Mouse (Mus musculus) frontal cortex, postnatal 25 days (tissue): Measurements from ENCODE around the gene Mansc1.
"Not testable (repeated sequence)": the region's sequence is repeated elsewhere in the genome, so short reads cannot be mapped to it uniquely, and the experiment has no call there.

Experiments used
- DNase-seq, 2 experiments: peaks; one replicate each; pipeline ENCODE4 v3.0.0; 2022; ENCODE audit warnings: low spot score in 2 of 2

Mansc1 gene

DNA sequence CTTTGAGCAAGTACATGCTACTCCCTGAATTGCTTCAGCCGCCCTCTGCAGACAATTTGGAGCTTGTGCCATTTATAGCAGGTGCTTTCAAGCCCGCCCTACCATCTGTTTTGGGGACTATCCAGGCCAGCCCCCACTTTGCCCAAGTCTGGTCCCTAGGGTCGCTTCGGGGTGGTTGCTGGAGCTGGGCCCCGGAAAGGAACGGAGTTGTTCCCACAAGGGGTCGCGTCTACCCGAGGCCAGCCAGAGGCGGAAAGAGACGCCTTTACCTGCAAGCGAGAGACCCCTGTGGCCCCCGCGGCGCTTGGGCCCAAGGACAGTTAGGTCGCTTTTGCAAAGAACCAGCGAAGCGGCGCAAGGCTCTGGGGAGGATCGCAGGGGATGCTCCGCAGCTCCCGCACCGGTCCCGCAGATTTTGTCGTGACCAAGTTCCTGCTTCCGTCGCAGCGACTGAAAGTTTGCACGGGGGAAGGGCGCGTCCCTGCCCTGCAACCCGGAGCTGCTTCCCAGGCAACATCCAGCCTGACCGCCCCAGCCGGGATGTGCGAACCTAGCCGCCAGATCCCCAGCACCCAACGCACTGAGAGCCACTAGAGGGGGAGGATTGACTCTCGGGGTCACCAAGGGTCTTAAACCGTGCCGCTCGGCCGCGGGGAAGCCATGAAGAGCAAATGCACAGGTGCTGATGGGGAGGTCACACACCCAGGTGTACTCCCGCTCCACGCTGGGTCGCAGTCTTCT lies at the start of gene Mansc1:
TSS of gene Mansc1 (minus strand) at position 542 of the 741 bp plus-strand sequence.
- no peak for DNase-seq

DNA sequence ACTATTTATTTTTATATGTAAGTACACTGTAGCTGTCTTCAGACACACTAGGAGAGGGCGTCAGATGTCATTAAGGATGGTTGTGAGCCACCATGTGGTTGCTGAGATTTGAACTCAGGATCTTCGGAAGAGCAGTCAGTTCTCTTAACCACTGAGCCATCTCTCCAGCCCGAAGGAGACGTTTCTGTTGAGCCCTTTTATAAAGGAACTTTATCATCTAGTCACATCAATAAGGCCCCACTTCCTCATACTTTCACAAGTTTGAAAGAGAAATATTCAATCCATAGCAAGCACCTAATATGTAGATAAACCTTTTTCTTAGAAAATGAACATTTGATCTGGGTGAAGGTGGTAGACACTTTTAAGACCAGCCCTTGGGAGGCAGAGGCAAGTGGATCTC lies 47.0 kb upstream of the Mansc1 start:
- not testable (repeated sequence) for DNase-seq

DNA sequence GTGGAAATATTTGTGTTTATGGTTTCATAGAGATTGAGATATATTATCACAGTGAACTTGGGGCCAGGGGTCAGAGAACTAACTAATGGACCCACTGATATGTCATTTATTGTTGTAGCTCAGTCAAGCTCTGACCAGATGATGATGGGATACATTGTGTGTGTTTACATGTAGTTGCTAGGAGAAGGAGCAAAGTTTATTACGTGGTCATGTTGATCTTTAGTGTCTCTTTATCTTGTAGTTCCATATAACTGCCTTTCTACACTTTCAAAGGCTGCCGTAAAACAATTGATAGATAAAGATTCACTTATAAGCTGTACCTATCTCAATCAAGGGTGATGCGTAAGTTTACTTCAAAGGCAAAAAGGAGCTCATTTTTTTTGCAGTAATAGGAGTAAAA lies 45.7 kb upstream of the Mansc1 start:
- no peak for DNase-seq

DNA sequence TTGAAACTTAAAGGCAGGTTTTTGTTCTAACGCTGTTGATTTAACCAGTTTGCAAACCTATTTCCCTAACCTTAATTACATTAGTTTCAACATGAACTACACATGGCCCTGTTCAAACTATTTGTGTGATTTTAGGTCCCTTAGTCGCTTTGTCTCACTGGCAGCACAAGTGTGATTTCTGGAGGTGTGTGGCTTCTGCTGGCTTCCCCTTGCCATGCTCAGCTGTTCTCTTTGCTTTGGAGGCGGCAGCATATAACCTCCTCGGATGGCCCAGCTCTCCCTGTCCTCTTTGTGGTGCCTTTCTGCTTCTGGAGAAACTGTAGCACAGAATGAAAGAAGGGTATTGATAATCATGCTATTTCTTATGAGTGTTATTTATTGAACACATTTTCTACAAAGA lies 45.2 kb upstream of the Mansc1 start:
- DNase-seq, result no peak

DNA sequence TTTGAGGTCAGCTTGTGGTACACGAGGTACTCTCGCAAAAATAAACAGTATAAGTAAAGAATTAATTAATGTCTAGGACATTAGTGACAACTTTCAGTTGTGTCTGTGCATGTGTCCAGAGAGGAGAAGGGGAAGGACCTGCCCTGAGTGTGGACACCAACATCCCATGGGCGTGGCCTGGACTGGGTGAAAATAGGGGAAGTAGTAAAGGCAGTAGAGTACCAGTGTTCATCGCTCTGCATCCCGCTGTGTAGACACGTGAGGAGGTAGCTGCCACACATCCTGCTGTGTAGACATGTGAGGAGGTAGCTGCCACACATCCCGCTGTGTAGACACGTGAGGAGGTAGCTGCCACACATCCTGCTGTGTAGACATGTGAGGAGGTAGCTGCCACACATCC lies 41.4 kb upstream of the Mansc1 start:
- DNase-seq, result not testable (repeated sequence)

DNA sequence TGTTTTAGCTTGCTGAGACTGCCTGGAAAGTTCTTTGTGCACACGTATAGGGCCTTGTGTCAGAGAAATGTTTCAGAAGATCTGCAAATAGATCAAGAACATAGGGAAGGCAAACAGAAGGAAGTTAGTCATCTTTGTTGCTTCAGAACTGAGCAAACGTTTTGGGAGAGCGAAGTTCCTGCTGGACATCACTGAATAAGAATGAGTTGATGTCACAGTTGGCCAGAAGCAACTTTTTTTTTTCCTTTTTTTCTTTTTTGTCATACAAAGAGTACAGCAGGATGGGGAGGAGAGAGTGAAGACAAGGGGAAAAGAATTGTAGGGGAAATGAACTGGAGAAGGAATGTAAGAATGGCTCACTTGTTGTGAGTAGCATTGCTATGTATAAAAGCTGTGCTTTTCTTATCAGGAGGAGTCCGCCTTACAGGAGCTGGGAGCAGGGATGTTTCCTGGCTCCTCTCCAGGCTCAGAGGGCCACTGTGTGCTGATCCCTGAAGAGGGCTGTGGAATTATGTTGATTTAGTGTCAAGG lies 38.7 kb upstream of the Mansc1 start:
- no peak for DNase-seq

DNA sequence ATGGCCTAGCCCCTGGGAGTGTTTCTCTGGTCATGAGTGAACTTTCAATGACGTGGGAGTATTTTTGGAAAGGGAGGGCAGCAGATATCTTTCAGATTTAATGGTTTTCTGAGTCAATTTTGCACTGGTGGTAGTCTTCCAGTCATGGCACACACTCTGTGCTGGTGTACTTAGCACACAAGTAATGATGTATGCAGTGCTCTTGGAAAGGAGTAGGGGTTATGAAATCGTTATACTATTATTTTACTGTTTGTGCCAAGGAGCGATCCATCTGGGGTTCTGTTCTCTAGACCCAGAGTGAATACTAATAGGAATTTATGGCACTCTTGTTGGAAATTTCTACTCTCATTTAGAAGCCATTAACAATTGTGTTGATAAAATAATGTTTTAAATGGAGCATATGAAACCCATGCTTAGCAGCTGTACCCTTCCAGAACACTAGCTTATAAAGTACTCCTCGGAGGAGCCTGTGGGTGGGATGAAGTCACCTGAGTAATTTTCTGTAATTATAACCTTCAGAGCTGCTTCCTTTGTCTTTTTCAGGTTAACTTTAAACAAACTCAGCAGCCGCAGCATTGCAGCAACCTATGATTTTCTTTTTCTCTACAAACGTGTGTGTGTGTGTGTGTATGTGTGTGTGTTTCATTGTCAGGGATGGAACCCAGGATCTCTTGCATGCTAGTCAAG lies 37.0 kb upstream of the Mansc1 start:
- no peak for DNase-seq

DNA sequence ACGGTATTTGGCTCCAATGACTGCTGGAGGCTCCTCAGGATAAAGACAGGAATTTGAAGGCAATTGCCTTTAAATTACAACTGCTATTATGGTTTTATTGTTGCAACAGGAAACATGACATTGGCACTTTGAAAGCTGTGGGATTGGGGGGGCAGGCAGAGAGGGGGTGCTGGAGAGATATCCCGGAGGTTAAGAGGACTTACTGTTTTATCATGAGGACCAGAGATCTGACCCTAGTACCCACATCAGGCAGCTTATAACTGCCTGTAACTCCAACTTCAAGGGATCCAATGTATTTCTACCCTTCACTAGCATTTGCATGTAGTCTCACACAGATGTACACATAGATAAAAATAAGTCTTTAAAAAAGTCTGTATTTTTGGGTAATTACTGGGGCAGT lies 36.2 kb upstream of the Mansc1 start:
- no peak for DNase-seq

DNA sequence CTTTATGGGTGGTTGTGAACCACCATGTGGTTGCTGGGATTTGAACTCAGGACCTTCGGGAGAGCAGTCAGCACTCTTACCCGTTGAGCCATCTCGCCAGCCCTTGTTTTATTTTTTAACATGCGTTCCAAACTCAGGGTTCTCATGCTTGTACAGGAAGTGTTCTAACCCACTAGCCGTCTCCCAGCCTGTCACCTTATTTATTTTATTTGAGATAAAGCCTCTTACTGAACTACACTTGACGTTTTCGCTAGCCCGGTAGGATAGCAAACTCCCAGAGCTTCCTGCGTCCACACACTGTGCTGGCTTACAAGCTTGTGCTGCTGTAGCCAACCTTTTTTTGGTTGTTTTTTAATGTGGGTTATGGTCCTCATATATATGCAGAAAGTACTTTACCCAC lies 33.5 kb upstream of the Mansc1 start:
- DNase-seq, result no peak

DNA sequence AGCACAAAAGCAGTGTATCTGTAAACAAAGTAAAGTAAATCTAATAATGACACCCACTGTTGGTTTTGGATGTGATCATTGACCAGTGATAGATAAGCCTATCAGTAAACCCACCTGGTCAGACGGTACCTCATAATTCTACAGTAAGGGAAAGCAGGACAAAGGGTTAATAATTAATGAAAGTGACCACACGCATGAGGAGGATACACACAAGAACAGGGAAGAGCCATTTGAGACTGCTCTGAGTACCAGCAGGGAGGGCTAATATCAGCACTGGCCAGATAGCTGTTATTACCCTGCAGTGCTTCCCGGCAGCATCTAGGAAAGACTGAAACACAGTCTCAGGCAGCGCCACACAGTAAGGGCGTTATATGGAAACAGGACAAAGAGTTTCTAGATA lies 32.3 kb upstream of the Mansc1 start:
- no peak for DNase-seq

DNA sequence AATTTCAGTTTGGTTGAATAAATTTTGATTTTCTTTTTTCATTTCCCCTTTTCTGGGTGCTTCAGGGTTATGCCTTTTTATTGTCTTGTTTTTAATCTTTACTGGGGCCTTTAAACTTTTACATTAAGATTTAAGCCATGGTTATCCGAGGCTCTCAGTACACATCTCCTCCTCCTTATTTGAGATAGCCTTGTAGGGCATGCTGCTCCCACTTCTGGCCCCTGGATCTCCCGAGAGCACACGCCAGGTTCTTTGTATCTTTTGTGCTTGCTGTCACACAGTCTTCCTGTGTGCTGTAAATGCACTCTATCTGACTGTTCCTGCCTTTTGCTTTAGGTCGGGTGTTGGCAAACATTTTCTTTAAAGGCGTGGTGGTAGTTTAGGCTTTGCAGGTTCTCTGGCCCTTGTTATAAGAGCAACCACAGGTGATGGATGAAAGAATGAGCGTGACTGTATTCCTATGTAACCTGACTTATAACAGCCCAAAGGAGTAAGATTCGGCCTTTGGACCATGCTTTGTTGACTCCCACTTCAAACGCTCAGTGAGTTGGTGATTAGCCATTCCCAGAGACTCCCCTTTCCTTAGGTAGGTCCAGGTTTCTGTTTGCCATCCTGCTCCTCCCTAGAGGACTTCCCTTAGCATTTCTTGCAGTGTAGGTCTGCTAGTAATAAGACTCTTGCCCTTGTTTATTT lies 28.6 kb upstream of the Mansc1 start:
- no peak for DNase-seq

DNA sequence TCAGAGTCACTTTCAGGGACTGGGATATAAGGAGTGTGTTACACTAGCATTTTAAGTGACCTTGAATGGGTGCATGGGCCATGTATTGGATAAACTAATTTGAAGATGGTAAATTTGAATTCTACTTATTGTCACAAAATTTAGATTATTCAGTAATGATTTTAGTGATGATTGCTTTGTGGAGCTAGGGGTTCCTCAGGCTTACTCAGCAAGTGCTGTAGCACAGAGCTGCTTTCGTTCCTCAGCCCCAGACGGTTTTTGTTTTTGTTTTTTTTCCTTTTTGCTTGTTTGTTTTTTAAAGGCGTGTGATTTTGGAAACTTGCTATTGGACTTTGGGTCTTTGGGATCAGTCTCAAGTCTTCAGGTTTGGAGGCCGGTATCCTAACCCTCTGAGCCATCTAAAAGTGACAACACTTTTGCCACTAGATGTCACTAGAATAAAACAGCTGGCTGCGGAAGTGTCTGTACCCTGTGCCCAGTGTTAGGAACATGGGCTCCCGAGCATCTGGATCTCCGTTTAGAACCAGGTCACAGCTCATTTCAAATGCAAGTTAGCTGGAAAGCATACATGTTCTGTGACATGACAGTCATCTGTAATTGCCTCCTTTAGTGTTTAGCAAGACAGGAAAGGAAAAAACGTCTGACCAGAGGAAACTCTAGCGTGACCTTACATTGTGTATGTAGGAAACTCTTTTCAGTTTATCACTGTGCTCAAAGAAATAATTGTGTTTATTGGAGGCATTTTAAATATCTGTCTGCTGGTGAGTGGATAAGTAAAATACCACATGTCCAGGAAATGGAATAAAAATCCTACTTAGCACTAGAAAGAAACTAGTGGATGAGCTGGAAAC lies 27.0 kb upstream of the Mansc1 start:
- peak in 1 of 2 experiments; percentile 25 for DNase-seq

DNA sequence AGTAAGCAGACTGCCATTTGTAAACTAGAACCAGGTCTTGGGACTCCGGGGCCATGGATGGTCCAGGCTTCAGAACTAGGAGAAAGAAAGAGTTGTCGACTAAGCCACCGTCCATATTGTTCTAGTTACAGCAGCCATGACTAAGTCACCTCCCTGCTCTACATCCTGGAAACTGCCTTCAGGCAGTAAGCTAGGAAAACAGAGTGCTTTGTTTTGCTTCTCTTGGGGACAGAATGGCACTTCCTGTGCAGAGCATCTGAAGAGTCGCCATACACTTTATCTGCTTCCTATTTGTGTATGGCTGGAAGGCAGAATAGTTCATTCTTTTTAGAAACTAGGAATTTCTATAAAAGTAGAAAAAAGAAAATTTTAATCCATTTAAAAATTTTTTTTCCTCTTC lies 24.2 kb upstream of the Mansc1 start:
- DNase-seq, result no peak

DNA sequence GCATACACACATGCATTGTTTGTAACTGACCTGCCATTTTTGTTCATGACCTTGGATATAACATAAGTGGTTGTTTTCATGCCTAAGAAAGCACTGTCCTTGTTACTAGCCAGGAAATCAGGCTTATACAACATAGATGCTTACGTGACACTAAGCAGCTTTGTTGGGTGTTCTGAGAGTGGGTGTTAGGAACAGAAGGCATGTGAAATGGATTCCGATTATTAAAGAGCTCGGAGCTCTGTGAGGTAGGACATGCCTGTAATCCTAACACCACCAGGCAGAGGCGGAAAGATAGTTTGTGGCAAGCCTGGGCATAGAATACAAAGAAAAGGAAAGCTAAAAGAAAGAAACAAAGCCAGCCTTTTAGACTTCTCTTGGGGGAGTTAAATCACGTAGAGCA lies 16.1 kb upstream of the Mansc1 start:
- no peak for DNase-seq

DNA sequence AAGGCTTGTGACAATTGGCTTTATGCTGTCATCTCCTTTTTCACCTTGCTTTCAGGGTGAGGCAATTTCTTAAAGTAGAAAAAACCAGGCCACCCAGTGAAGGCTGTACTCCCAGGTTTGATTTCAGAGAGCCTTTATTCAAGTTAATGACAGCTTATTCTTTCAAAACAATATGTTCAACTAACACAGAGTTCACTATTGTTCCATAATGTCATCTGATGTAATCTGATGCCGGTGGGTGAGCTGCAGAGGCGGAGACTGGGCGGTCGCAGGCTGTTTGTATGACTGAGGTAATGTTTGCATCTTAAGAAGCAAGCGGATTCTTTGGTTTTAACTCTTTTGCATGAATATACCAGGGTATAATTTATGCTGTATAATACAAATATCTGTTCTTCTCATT lies 15.3 kb upstream of the Mansc1 start:
- DNase-seq, result no peak

DNA sequence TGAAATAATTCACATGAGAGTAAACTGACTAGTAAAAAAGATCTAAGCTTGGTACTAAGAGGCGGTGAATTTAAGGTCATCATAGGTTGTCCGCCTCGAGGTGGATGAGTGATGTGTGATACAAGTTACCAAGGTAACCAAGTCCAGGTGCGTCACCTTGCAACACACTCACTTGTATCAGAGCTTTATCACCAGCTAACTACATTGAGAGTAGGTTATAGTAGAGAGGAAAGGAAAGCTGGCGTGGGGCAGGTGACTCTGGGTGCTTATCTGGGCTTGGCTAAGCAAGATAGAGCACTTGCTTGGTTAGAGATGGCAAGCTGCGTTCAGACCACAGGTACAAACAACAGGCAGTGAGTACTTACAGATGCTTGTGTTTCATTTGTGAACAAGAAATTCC lies 14.5 kb upstream of the Mansc1 start:
- DNase-seq, result no peak

DNA sequence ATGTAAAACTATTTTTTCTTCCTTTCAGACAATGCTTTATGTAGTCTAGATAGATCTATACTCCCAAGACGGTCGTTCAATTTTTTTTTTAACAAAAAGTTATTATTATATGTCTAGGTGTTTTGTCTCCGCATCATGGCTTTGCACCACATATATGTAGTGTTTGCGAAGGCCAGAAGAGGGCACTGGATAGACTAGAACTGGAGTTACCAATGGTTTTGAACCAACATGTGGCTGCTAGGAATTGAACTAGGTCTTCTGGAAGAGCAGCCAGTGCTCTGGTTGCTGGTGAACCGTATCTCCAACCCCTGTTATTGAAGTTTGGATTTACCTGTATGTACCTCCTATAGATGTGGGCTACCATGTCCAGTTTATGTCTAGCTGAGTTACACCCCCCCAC lies 11.0 kb upstream of the Mansc1 start:
- DNase-seq, result no peak

DNA sequence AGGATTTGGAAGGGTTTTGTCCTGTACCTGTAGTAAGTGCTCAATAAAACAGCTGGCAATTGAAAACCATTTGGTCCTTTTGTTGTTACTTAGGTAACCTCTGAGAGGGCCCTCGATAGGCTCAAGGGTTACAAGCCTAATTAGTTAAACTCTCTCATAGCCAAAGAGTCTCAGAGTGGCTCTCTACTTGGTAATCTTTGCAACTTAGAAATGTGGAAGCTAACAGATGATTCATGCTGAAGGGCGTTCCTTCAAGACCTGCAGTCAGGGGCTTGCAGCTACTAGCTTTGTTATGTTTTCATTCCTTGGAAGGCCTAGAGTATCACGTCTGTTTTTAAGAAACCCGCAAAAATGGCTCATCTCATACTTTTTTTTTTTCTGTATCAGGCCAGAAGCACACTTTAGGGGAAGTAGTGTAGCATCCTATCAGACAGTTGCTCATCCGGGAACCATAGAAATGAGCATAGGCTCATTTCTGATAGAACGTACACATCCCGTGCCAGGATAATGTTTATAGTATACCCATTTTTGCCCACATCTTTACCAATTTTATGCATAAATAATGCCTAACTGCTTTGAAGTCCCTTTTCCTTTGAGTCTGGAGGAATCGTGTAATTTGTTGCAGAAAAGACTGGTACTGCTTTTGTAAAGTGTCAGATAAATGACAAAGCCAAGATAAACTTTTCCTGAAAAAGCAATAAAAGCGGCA lies 9.6 kb upstream of the Mansc1 start:
- DNase-seq, result no peak

DNA sequence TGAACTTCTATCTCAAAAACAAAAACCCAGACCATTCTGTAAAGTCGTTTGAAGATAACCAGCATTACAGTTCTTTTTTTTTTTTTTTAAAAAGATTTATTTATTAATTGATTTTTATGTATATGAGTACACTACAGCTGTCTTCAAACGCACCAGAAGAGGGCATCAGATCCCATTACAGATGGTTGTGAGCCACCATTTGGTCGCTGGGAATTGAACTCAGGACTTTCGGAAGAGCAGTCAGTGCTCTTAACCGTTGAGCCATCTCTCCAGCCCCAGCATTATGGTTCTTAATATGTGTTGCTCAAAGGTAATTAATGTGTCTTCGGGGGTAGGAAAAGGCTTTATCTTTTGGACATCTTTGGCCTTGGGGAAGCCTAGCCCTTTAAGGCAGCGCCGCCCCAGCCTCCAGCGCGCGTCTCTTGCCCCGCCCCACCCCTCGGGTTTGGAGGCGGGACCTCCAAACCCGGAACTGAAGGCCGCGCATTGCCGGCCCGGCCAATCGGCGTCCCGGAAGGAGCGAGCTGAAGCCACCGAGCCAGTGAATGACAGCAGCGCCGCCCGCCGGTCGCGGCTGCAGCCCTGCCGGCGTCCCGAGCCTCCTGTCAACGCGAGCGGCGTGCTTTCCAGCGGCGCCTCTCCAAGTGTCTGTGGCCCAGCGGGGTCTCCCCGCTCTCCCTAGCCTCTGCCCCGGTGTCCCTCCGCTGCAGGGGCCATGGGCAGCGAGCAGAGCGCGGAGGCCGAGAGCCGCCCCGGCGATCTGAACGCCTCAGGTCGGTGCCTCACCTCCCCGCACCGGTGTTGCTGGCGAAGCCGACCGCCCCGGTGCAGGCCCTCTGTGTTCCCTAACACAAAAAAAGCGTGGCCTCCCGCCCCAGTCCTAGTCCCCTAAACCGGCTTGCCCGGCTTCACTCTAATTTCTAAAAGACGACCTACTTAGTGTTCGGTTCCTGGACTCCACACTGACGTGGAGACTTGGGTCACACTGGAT lies 8.5 kb upstream of the Mansc1 start:
- peak; percentile 80 to 86 for DNase-seq

DNA sequence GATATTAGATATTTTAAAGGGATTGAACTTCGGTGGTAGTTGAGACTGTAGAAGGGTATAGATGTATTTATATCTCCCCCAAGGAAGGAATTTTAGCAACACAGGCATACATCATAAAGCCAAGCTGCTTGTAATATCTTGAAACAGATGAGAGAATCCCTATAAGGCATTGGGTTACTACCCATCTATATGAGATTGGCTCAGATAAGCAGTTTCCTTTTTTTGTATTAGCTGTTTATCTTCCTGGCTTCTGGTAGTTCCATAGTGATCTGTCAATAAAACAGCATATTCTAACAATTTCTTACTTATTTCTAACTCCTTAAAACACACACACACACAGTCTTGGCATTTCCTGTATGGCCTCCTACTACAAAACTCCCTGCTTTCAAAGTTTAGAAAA lies 7.6 kb upstream of the Mansc1 start:
- DNase-seq, result no peak
